Mouse (Mus musculus): ENCODE measurements around the gene Fam120b. TPM values are rescaled to one million over a fixed set of nuclear protein-coding genes. Genes with fewer than 3 reads are reported as not detected.

Gene Fam120b
- total and polyA plus RNA-seq, 3 experiments: 9.8 to 10.5 TPM; not detected in 1

GRCm38 (mm10) chr17:15363656-15364055, 32.3 kb upstream of the Fam120b start:
- peaks cover 0 to 2% of the 10 kb centered on the region in 2 experiments; a peak in 1 of 4 replicates for H3K27me3 ChIP-seq (ENCODE audit: control insufficient read depth in 1 of 2, insufficient read depth in 2 of 2, low read length in 2 of 2)
- no peaks in the 10 kb centered on the region for H3K79me2 ChIP-seq (ENCODE audit: control insufficient read depth, insufficient read depth, low read length, poor library complexity)
- H3K4me1 ChIP-seq (ENCODE audit: control insufficient read depth in 1 of 2, insufficient read depth in 2 of 2, low read length in 2 of 2): no peaks in the 10 kb centered on the region
- no peak overlapping the region for H3K9ac ChIP-seq (ENCODE audit: control insufficient read depth, low read depth, low read length, poor library complexity, severe bottlenecking)
- H3K36me3 ChIP-seq (ENCODE audit: control insufficient read depth in 1 of 2, insufficient read depth in 2 of 2, low read length in 2 of 2): no peaks in the 10 kb centered on the region
- no peak overlapping the region for H3K4me3 ChIP-seq (ENCODE audit: control insufficient read depth in 1 of 2, insufficient read depth in 1 of 2, low read depth in 2 of 2, low read length in 2 of 2)
- H3K27ac ChIP-seq (ENCODE audit: control insufficient read depth, low read depth, low read length): no peak overlapping the region
- no peaks in the 10 kb centered on the region for H3K9me3 ChIP-seq (replicated peaks; ENCODE audit: insufficient read depth, low read length)
- TF ChIP-seq HCFC1 (IDR thresholded peaks at IDR 0.05; ENCODE audit: low read depth, low read length) (no peak), TBP (IDR thresholded peaks at IDR 0.05; ENCODE audit: low read depth, low read length) (no peak), RCOR1 (IDR thresholded peaks at IDR 0.05; ENCODE audit: low read depth, low read length) (no peak), MEF2A (IDR thresholded peaks at IDR 0.05; ENCODE audit: extremely low read depth, insufficient replicate concordance, low read depth, low read length, poor library complexity, severe bottlenecking) (no peak), TAL1 (IDR thresholded peaks at IDR 0.05; ENCODE audit: low read length) (no peak), SMC3 (IDR thresholded peaks at IDR 0.05; ENCODE audit: low read depth, low read length) (no peak), ZC3H11A (IDR thresholded peaks at IDR 0.05; ENCODE audit: low read depth, low read length) (no peak), CHD1 (IDR thresholded peaks at IDR 0.05; ENCODE audit: low read depth, low read length) (no peak), MAX (IDR thresholded peaks at IDR 0.05; ENCODE audit: low read length) (no peak), ZMIZ1 (IDR thresholded peaks at IDR 0.05; ENCODE audit: low read depth, low read length) (no peak)
- DNase-seq (ENCODE audit: low read depth, low spot score): no peak

GRCm38 (mm10) chr17:15365650-15366049, 30.4 kb upstream of the Fam120b start:
- Histone ChIP-seq H3K36me3 (ENCODE audit: control insufficient read depth in 1 of 2, insufficient read depth in 2 of 2, low read length in 2 of 2) (no peaks in the 10 kb centered on the region), H3K79me2 (ENCODE audit: control insufficient read depth, insufficient read depth, low read length, poor library complexity) (no peaks in the 10 kb centered on the region), H3K4me3 (ENCODE audit: control insufficient read depth in 1 of 2, insufficient read depth in 1 of 2, low read depth in 2 of 2, low read length in 2 of 2) (no peak overlapping the region), H3K27me3 (ENCODE audit: control insufficient read depth in 1 of 2, insufficient read depth in 2 of 2, low read length in 2 of 2) (peaks cover 0 to 3% of the 10 kb centered on the region in 2 experiments; a peak in 1 of 4 replicates), H3K4me1 (ENCODE audit: control insufficient read depth in 1 of 2, insufficient read depth in 2 of 2, low read length in 2 of 2) (no peaks in the 10 kb centered on the region), H3K9me3 (replicated peaks; ENCODE audit: insufficient read depth, low read length) (no peaks in the 10 kb centered on the region), H3K9ac (ENCODE audit: control insufficient read depth, low read depth, low read length, poor library complexity, severe bottlenecking) (no peak overlapping the region), H3K27ac (ENCODE audit: control insufficient read depth, low read depth, low read length) (no peak overlapping the region)
- TF ChIP-seq CHD1 (IDR thresholded peaks at IDR 0.05; ENCODE audit: low read depth, low read length) (no peak), UBTF (IDR thresholded peaks at IDR 0.05; ENCODE audit: borderline replicate concordance, insufficient read depth, low read depth, low read length) (no peak), MXI1 (IDR thresholded peaks at IDR 0.05; ENCODE audit: low read depth, low read length) (no peak), POLR2AphosphoS5 (IDR thresholded peaks at IDR 0.05; ENCODE audit: borderline replicate concordance, low read depth, low read length) (no peak), MAZ (IDR thresholded peaks at IDR 0.05; ENCODE audit: low read depth, low read length) (no peak), USF2 (IDR thresholded peaks at IDR 0.05; ENCODE audit: borderline replicate concordance in 1 of 2, insufficient read depth in 1 of 2, low read depth in 1 of 2, low read length in 2 of 2) (no peak), RCOR1 (IDR thresholded peaks at IDR 0.05; ENCODE audit: low read depth, low read length) (no peak), JUND (IDR thresholded peaks at IDR 0.05; ENCODE audit: low read depth, low read length) (no peak), NRF1 (IDR thresholded peaks at IDR 0.05; ENCODE audit: insufficient read depth, low read depth, low read length, poor library complexity, severe bottlenecking) (no peak), GABPA (IDR thresholded peaks at IDR 0.05; ENCODE audit: low read depth, low read length) (no peak), CHD2 (IDR thresholded peaks at IDR 0.05; ENCODE audit: low read length) (no peak), TCF12 (IDR thresholded peaks at IDR 0.05; ENCODE audit: low read depth, low read length) (no peak)
- no peak for DNase-seq (ENCODE audit: low read depth, low spot score)

Measured in MEL (cell line).